Mouse (Mus musculus) liver, embryonic 14.5 days (tissue): ENCODE data around the gene Iqcn. TPM values are rescaled to one million over a fixed set of nuclear protein-coding genes. Genes with fewer than 3 reads are reported as not detected.

Source experiments
- ATAC-seq: fragments of 200-750 bp; cut with Nextera tagmentation; 2 replicates; pipeline ENCODE4 v1.8.0; 2017; ENCODE audit warnings: moderate number of reproducible peaks, mild to moderate bottlenecking, moderate library complexity; ENCODE audit not compliant: insufficient read depth
- DNase-seq, 3 experiments: peaks; one replicate each; pipeline ENCODE4 v3.0.0-alpha.2; 2012 to 2013; ENCODE audit warnings: low read depth in 3 of 3, low spot score in 3 of 3
- H3K27ac ChIP-seq: fragments of 300-500 bp; sonication (generic); 2 replicates; pipeline ENCODE4 v1.5.1; 2014; ENCODE audit warnings: moderate library complexity, mild to moderate bottlenecking, control low read depth, inconsistent platforms
- H3K27me3 ChIP-seq: fragments of 300-500 bp; sonication (generic); 2 replicates; pipeline ENCODE4 v1.6.1; 2014; ENCODE audit warnings: mild to moderate bottlenecking, low read length, moderate library complexity; ENCODE audit not compliant: control insufficient read depth, insufficient read depth
- H3K36me3 ChIP-seq: fragments of 300-500 bp; sonication (generic); replicated peaks from 2 replicates; pipeline ENCODE4 v1.6.1; 2014; ENCODE audit warnings: low read depth; ENCODE audit not compliant: control insufficient read depth, insufficient read depth
- H3K4me1 ChIP-seq, 2 experiments: fragments of 200-500 bp in 1 of 2; fragments of 300-500 bp in 1 of 2; sonication (generic) in 1 of 2; replicated peaks; 2 replicates each; pipeline ENCODE4 v1.6.1; 2012 to 2014; ENCODE audit warnings: antibody characterized with exemption in 1 of 2, inconsistent platforms in 1 of 2, low read length in 1 of 2; ENCODE audit not compliant: control insufficient read depth in 2 of 2, insufficient read depth in 2 of 2
- H3K4me2 ChIP-seq: fragments of 300-500 bp; sonication (generic); 2 replicates; pipeline ENCODE4 v1.6.1; 2014; ENCODE audit warnings: low read depth, mild to moderate bottlenecking, control low read depth, moderate library complexity
- H3K4me3 ChIP-seq, 2 experiments: fragments of 200-500 bp in 1 of 2; fragments of 300-500 bp in 1 of 2; sonication (generic) in 1 of 2; 2 replicates each; pipeline ENCODE4 v1.5.1; 2012 to 2014; ENCODE audit warnings: low read depth in 2 of 2, low read length in 2 of 2, mild to moderate bottlenecking in 2 of 2, control low read depth in 1 of 2, inconsistent platforms in 1 of 2, moderate library complexity in 1 of 2; ENCODE audit not compliant: insufficient read depth in 1 of 2
- H3K9ac ChIP-seq: fragments of 300-500 bp; sonication (generic); replicated peaks from 2 replicates; pipeline ENCODE4 v1.6.1; 2014; ENCODE audit warnings: mild to moderate bottlenecking, control low read depth, moderate library complexity
- H3K9me3 ChIP-seq: fragments of 300-500 bp; sonication (generic); 2 replicates; pipeline ENCODE4 v1.6.1; 2016; ENCODE audit warnings: low read length, mixed read lengths; ENCODE audit not compliant: control insufficient read depth
- CTCF ChIP-seq: IDR thresholded peaks from 2 replicates; pipeline ENCODE4 v1.5.1; 2016; ENCODE audit warnings: antibody characterized with exemption, low read depth, control low read depth
- EP300 ChIP-seq: IDR thresholded peaks from 2 replicates; pipeline ENCODE4 v1.6.1; 2016; ENCODE audit warnings: antibody characterized with exemption, low read depth
- WGBS: fragments of 180-500 bp; shearing (Covaris S2); extraction: QIAGEN DNeasy Blood & Tissue Kit; methylation state at CpG from one replicate; pipeline ENCODE4 v1.1.7; 2014; ENCODE audit not compliant: insufficient replicate concordance; 5-methylcytosine and 5-hydroxymethylcytosine counted together
- polyA plus RNA-seq, 2 experiments: library from polyadenylated mRNA; depleted of rRNA in 1 of 2; stranded (reverse) in 1 of 2; unstranded in 1 of 2; fragments of >200 nt; fragmentation: Nextera tagmentation in 1 of 2; extraction: Ambion mirVana in 1 of 2; gene quantifications; 2 replicates each; pipeline versions ENCODE4 v1.2.1 to v1.2.3; 2012 to 2014

The Iqcn gene
- polyA plus RNA-seq, 2 experiments = not detected

- no peak overlapping the region for H3K4me3 ChIP-seq
- no peak overlapping the region for H3K9ac ChIP-seq
- H3K36me3 ChIP-seq = no peaks in the 10 kb centered on the region
- no peak overlapping the region for H3K27ac ChIP-seq
- H3K9me3 ChIP-seq = no peaks in the 10 kb centered on the region
- 68% methylated on average over 13 of the region's 13 CpGs for WGBS
- H3K4me2 ChIP-seq = no peak overlapping the region
- TF ChIP-seq CTCF (no peak), EP300 (no peak)
- no peak for DNase-seq
- H3K4me1 ChIP-seq = peaks cover 3 to 16% of the 10 kb centered on the region in 2 experiments
- ATAC-seq = no peak
- peaks cover 19% of the 10 kb centered on the region for H3K27me3 ChIP-seq
Observed at GRCm38 (mm10) chr8:70750128-70750680, 46.9 kb downstream of the Iqcn start.

- Histone ChIP-seq H3K4me3 (no peak overlapping the region), H3K9me3 (no peaks in the 10 kb centered on the region), H3K4me2 (no peak overlapping the region), H3K27me3 (peaks cover 3% of the 10 kb centered on the region), H3K27ac (no peak overlapping the region), H3K4me1 (peaks cover 3 to 18% of the 10 kb centered on the region in 2 experiments), H3K36me3 (no peaks in the 10 kb centered on the region), H3K9ac (no peak overlapping the region)
- DNase-seq = peak in 1 of 3 experiments; percentile 65
- WGBS = 19% methylated on average over 11 of the region's 11 CpGs
- TF ChIP-seq CTCF (peak; percentile 83), EP300 (no peak)
- no peak for ATAC-seq
Observed at GRCm38 (mm10) chr8:70752000-70752764, 48.9 kb downstream of the Iqcn start.

- Histone ChIP-seq H3K27ac (no peak overlapping the region), H3K4me2 (peak overlapping the region; percentile 83), H3K9ac (no peak overlapping the region), H3K9me3 (no peaks in the 10 kb centered on the region), H3K4me3 (no peak overlapping the region; a peak in 1 of 4 replicates), H3K36me3 (no peaks in the 10 kb centered on the region; the same call in 1 of the 2 replicates), H3K4me1 (peaks cover 3 to 18% of the 10 kb centered on the region in 2 experiments), H3K27me3 (no peaks in the 10 kb centered on the region; the same call in 1 of the 2 replicates)
- WGBS = 5% methylated on average over 21 of the region's 21 CpGs
- TF ChIP-seq EP300 = no peak
- TF ChIP-seq CTCF = no peak
- ATAC-seq (no peak), DNase-seq (no peak)
Observed at GRCm38 (mm10) chr8:70753151-70753550, 49.9 kb downstream of the Iqcn start.

GRCm38 (mm10) chr8:70754043-70754870 is 51.0 kb downstream of the Iqcn start, which contains the start of gene Rab3a:
Gene Rab3a (plus strand): TSS chr8:70754679.
- peak; percentile 97 for ATAC-seq
- peak within 1 kb of the TSS; percentile 83 for H3K4me2 ChIP-seq

More at GRCm38 (mm10) chr8:70754043-70754870, 51.0 kb downstream of the Iqcn start, which contains the start of gene Rab3a:
- Histone ChIP-seq H3K27me3 (no peaks in the 10 kb centered on the region; the same call in 1 of the 2 replicates), H3K36me3 (no peaks in the 10 kb centered on the region; the same call in 1 of the 2 replicates), H3K9ac (peak within 1 kb of the TSS; percentile 72), H3K4me1 (peaks cover 4 to 20% of the 10 kb centered on the region in 2 experiments), H3K9me3 (no peaks in the 10 kb centered on the region), H3K4me3 (peak within 1 kb of the TSS; percentile 52 to 66), H3K27ac (peak within 1 kb of the TSS; percentile 14)
- 7% methylated on average over 37 of the region's 37 CpGs for WGBS
- no peak for TF ChIP-seq EP300
- no peak for TF ChIP-seq CTCF
- peak; percentile 96 to 98 (median 97) for DNase-seq
